Mouse (Mus musculus): Measurements from ENCODE around the gene Pou2f2. TPM values are rescaled to one million over a fixed set of nuclear protein-coding genes. Genes with fewer than 3 reads are reported as not detected.

Gene Pou2f2
- total and polyA plus RNA-seq, 3 experiments, result 8.9 to 102 (median 46.1) TPM

GRCm38 (mm10) chr7:25058836-25059235 lies 120.7 kb downstream of the Pou2f2 start:
- in situ Hi-C loops (cut with MboI; ENCODE audit: low pct_ligation_motif_present, low pct_unique_long_range_greater_than_20kb, low sequenced_read_pairs) (no loop called here), dilution Hi-C loops (cut with MboI; ENCODE audit: extremely low pct_ligation_motif_present, extremely low pct_unique_long_range_greater_than_20kb, low sequenced_read_pairs) (no loop called here)
- Histone ChIP-seq H3K27ac (ENCODE audit: insufficient read depth, low read depth) (no peak overlapping the region), H3K4me2 (ENCODE audit: insufficient read depth, low read depth, poor library complexity, severe bottlenecking) (no peak overlapping the region), H3K4me3 (replicated peaks in 1 of 3; ENCODE audit: low read depth in 2 of 3, low read length in 2 of 3, poor library complexity in 1 of 3) (no peak overlapping the region), H3K27me3 (replicated peaks) (no peaks in the 10 kb centered on the region), H3K9me3 (replicated peaks; ENCODE audit: low read length) (no peaks in the 10 kb centered on the region), H3K79me2 (replicated peaks; ENCODE audit: control insufficient read depth, extremely low read depth, insufficient read depth, poor library complexity, severe bottlenecking) (no peaks in the 10 kb centered on the region), H3K9ac (ENCODE audit: insufficient read depth, low read depth) (no peak overlapping the region), H3K4me1 (ENCODE audit: control insufficient read depth in 1 of 2, insufficient read depth in 2 of 2) (peaks cover 0 to 6% of the 10 kb centered on the region in 2 experiments; a peak in 2 of 4 replicates), H3K36me3 (replicated peaks in 1 of 2; ENCODE audit: control insufficient read depth in 1 of 2, insufficient read depth in 1 of 2, low read length in 1 of 2) (peaks cover 0 to 25% of the 10 kb centered on the region in 2 experiments)
- no peak for DNase-seq (ENCODE audit: extremely low read depth)
- TF ChIP-seq ETS1 (conservative IDR thresholded peaks at IDR 0.05; ENCODE audit: low read depth, low read length), result no peak
- no peak for TF ChIP-seq NELFE (IDR thresholded peaks at IDR 0.05; ENCODE audit: low read depth, low read length)
- no peak for TF ChIP-seq CTCF (conservative IDR thresholded peaks at IDR 0.05 in 1 of 2, IDR thresholded peaks at IDR 0.05 in 1 of 2; ENCODE audit: low read depth in 2 of 2, low read length in 2 of 2)
- TF ChIP-seq CHD2 (IDR thresholded peaks at IDR 0.05; ENCODE audit: low read length), result no peak
- TF ChIP-seq JUND (conservative IDR thresholded peaks at IDR 0.05; ENCODE audit: low read depth, low read length), result no peak
- no peak for TF ChIP-seq HCFC1 (IDR thresholded peaks at IDR 0.05; ENCODE audit: low read depth, low read length)
- no peak for TF ChIP-seq MYC (IDR thresholded peaks at IDR 0.05; ENCODE audit: low read depth, low read length)
- no peak for TF ChIP-seq E2F4 (IDR thresholded peaks at IDR 0.05; ENCODE audit: insufficient replicate concordance, low read depth, low read length)
- TF ChIP-seq ZKSCAN1 (IDR thresholded peaks at IDR 0.05; ENCODE audit: borderline replicate concordance, low read depth, low read length), result no peak

- H3K9ac ChIP-seq (ENCODE audit: insufficient read depth, low read depth), result no peak overlapping the region
- no peak for DNase-seq (ENCODE audit: extremely low read depth)
- H3K36me3 ChIP-seq (replicated peaks in 1 of 2; ENCODE audit: control insufficient read depth in 1 of 2, insufficient read depth in 1 of 2, low read length in 1 of 2), result peaks cover 0 to 25% of the 10 kb centered on the region in 2 experiments
- no peaks in the 10 kb centered on the region for H3K27me3 ChIP-seq (replicated peaks)
- no peak overlapping the region for H3K4me3 ChIP-seq (replicated peaks in 1 of 3; ENCODE audit: low read depth in 2 of 3, low read length in 2 of 3, poor library complexity in 1 of 3)
- H3K27ac ChIP-seq (ENCODE audit: insufficient read depth, low read depth), result no peak overlapping the region
- no peak overlapping the region for H3K4me2 ChIP-seq (ENCODE audit: insufficient read depth, low read depth, poor library complexity, severe bottlenecking)
- H3K4me1 ChIP-seq (ENCODE audit: control insufficient read depth in 1 of 2, insufficient read depth in 2 of 2), result peaks cover 0 to 6% of the 10 kb centered on the region in 2 experiments; a peak in 2 of 4 replicates
- TF ChIP-seq CTCF (conservative IDR thresholded peaks at IDR 0.05 in 1 of 2, IDR thresholded peaks at IDR 0.05 in 1 of 2; ENCODE audit: low read depth in 2 of 2, low read length in 2 of 2) (no peak), JUND (conservative IDR thresholded peaks at IDR 0.05; ENCODE audit: low read depth, low read length) (no peak), TCF12 (IDR thresholded peaks at IDR 0.05; ENCODE audit: low read depth, low read length) (no peak), SIN3A (IDR thresholded peaks at IDR 0.05; ENCODE audit: low read length) (no peak), EP300 (IDR thresholded peaks at IDR 0.05; ENCODE audit: low read length) (no peak), RCOR1 (conservative IDR thresholded peaks at IDR 0.05; ENCODE audit: low read depth, low read length) (no peak)
- in situ Hi-C loops (cut with MboI; ENCODE audit: low pct_ligation_motif_present, low pct_unique_long_range_greater_than_20kb, low sequenced_read_pairs) (no loop called here), dilution Hi-C loops (cut with MboI; ENCODE audit: extremely low pct_ligation_motif_present, extremely low pct_unique_long_range_greater_than_20kb, low sequenced_read_pairs) (no loop called here)
- H3K79me2 ChIP-seq (replicated peaks; ENCODE audit: control insufficient read depth, extremely low read depth, insufficient read depth, poor library complexity, severe bottlenecking), result no peaks in the 10 kb centered on the region
- H3K9me3 ChIP-seq (replicated peaks; ENCODE audit: low read length), result no peaks in the 10 kb centered on the region
Measured at GRCm38 (mm10) chr7:25058394-25058793, 121.1 kb downstream of the Pou2f2 start.

- Histone ChIP-seq H3K79me2 (replicated peaks; ENCODE audit: control insufficient read depth, extremely low read depth, insufficient read depth, poor library complexity, severe bottlenecking) (no peaks in the 10 kb centered on the region), H3K27ac (ENCODE audit: insufficient read depth, low read depth) (no peak overlapping the region), H3K27me3 (replicated peaks) (no peaks in the 10 kb centered on the region), H3K4me3 (replicated peaks in 1 of 3; ENCODE audit: low read depth in 2 of 3, low read length in 2 of 3, poor library complexity in 1 of 3) (no peak overlapping the region), H3K9ac (ENCODE audit: insufficient read depth, low read depth) (no peak overlapping the region), H3K36me3 (replicated peaks in 1 of 2; ENCODE audit: control insufficient read depth in 1 of 2, insufficient read depth in 1 of 2, low read length in 1 of 2) (peaks cover 0 to 23% of the 10 kb centered on the region in 2 experiments), H3K4me2 (ENCODE audit: insufficient read depth, low read depth, poor library complexity, severe bottlenecking) (no peak overlapping the region), H3K9me3 (replicated peaks; ENCODE audit: low read length) (no peaks in the 10 kb centered on the region), H3K4me1 (ENCODE audit: control insufficient read depth in 1 of 2, insufficient read depth in 2 of 2) (peaks cover 0 to 6% of the 10 kb centered on the region in 2 experiments; a peak in 2 of 4 replicates)
- in situ Hi-C loops (cut with MboI; ENCODE audit: low pct_ligation_motif_present, low pct_unique_long_range_greater_than_20kb, low sequenced_read_pairs) (no loop called here), dilution Hi-C loops (cut with MboI; ENCODE audit: extremely low pct_ligation_motif_present, extremely low pct_unique_long_range_greater_than_20kb, low sequenced_read_pairs) (no loop called here)
- DNase-seq (ENCODE audit: extremely low read depth), result no peak
- TF ChIP-seq MXI1 (IDR thresholded peaks at IDR 0.05; ENCODE audit: low read depth, low read length), result no peak
- no peak for TF ChIP-seq MAFK (IDR thresholded peaks at IDR 0.05; ENCODE audit: insufficient replicate concordance, low read length)
- no peak for TF ChIP-seq BHLHE40 (IDR thresholded peaks at IDR 0.05; ENCODE audit: low read depth, low read length)
- TF ChIP-seq TBP (conservative IDR thresholded peaks at IDR 0.05; ENCODE audit: low read depth, low read length), result no peak
- TF ChIP-seq JUND (conservative IDR thresholded peaks at IDR 0.05; ENCODE audit: low read depth, low read length), result no peak
- TF ChIP-seq RAD21 (IDR thresholded peaks at IDR 0.05; ENCODE audit: low read depth, low read length), result no peak
- TF ChIP-seq USF2 (conservative IDR thresholded peaks at IDR 0.05; ENCODE audit: low read depth, low read length), result no peak
- TF ChIP-seq ELF1 (IDR thresholded peaks at IDR 0.05; ENCODE audit: low read depth, low read length), result no peak
- TF ChIP-seq GABPA (IDR thresholded peaks at IDR 0.05; ENCODE audit: insufficient replicate concordance, low read depth, low read length), result no peak
- no peak for TF ChIP-seq CTCF (conservative IDR thresholded peaks at IDR 0.05 in 1 of 2, IDR thresholded peaks at IDR 0.05 in 1 of 2; ENCODE audit: low read depth in 2 of 2, low read length in 2 of 2)
- TF ChIP-seq E2F4 (IDR thresholded peaks at IDR 0.05; ENCODE audit: insufficient replicate concordance, low read depth, low read length), result no peak
- TF ChIP-seq ZKSCAN1 (IDR thresholded peaks at IDR 0.05; ENCODE audit: borderline replicate concordance, low read depth, low read length), result no peak
- TF ChIP-seq POLR2AphosphoS2 (IDR thresholded peaks at IDR 0.05; ENCODE audit: low read depth, low read length), result no peak
- no peak for TF ChIP-seq ZMIZ1 (IDR thresholded peaks at IDR 0.05; ENCODE audit: low read depth, low read length)
- TF ChIP-seq MAZ (IDR thresholded peaks at IDR 0.05; ENCODE audit: low read depth, low read length), result no peak
- no peak for TF ChIP-seq IRF4 (IDR thresholded peaks at IDR 0.05; ENCODE audit: low read depth, low read length)
Measured at GRCm38 (mm10) chr7:25057888-25058287, 121.6 kb downstream of the Pou2f2 start.
